Mouse (Mus musculus) gastrocnemius, postnatal 14 days (tissue): Measurements from ENCODE around the gene Stam2. TPM values are rescaled to one million over a fixed set of nuclear protein-coding genes. Genes with fewer than 3 reads are reported as not detected.

Experiments used
- DNase-seq: peaks from one replicate; pipeline ENCODE4 v3.0.0; 2021; ENCODE audit warnings: mixed read lengths
- intact Hi-C: fragments of 180-260 bp; cut with DNase I; formaldehyde crosslinking; loops from one replicate; pipeline ENCODE4 v1.15.1; 2025; ENCODE audit warnings: low total_unique reads
- total RNA-seq, 2 experiments: library from RNA; stranded (reverse); gene quantifications; 2 replicates each; pipeline ENCODE4 v1.2.3; 2021

Stam2 gene
- total RNA-seq, 2 experiments from 2014 or later = 11.8 to 12.2 TPM

- intact Hi-C loops = no loop called here
Observed at GRCm38 (mm10) chr2:52733659-52734058, 8.4 kb downstream of the Stam2 start.

GRCm38 (mm10) chr2:52732611-52733010 is 9.5 kb downstream of the Stam2 start:
- DNase-seq = no peak
- intact Hi-C loops = no loop called here

More at GRCm38 (mm10) chr2:52733659-52734058, 8.4 kb downstream of the Stam2 start:
- DNase-seq = no peak

DNA sequence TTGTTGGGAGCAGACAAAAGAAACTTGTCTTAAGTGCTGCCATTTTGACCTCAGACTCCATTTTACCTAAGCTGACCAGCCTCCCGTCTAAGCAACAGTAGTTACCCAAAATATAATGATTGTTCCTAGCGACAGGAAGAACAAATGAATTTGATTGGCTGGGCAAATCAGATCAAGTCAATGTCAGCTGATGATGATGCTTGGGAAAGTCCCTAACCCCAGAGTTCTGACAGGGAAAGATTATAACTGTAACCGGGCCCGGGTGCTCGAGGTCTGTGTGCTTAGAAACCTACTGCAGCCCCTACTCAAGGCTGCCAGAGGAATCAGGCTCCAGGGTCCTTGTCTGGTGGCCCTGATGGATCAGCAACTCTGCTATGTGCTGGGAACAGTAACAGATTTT is 10.1 kb downstream of the Stam2 start:
- no peak for DNase-seq
- intact Hi-C loops = no loop called here

DNA sequence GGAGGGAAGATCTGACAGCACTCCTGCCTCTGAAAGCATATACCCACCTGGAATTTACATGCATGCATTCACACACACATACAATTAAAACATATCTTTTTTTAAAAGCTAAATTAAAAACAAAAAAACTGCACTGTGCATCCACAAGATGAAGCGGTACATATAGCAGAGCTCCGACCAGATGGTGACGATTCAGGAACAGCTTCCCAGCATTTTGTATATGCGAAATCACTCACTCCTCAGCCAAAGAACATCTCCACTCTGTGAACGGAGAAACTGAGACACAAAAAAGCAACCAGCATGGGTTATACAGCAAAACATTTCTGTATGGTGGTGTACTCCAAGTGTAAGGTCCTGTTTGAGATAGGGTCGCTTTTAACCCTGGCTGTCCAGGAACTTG is 11.2 kb downstream of the Stam2 start:
- no peak for DNase-seq
- intact Hi-C loops = no loop called here

GRCm38 (mm10) chr2:52720231-52721025 is 21.7 kb downstream of the Stam2 start:
- no peak for DNase-seq
- intact Hi-C loops = no loop called here

DNA sequence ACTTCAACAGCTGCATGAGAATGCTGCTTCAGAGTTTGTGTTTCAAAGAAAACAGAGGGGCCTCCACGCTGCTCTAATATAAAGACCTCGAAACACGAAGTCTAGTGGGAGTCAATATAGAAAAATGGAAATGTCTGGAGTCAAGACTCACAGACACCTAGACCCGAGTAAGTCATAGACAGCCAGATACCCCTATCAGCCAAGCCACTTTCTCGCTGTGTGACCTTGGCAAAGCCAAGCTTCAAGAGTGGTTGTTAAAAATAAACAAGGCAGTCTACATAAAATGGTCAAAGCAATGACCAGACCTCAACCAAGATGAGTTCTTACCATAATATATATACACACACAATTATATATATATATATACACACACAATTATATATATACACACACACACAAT is 25.0 kb downstream of the Stam2 start:
- DNase-seq = no peak
- intact Hi-C loops = no loop called here

GRCm38 (mm10) chr2:52715538-52715937 is 26.5 kb downstream of the Stam2 start:
- intact Hi-C loops = no loop called here
- DNase-seq = no peak

GRCm38 (mm10) chr2:52714111-52714510 is 28.0 kb downstream of the Stam2 start:
- no peak for DNase-seq
- intact Hi-C loops = no loop called here

GRCm38 (mm10) chr2:52710804-52711203 is 31.3 kb downstream of the Stam2 start:
- intact Hi-C loops = no loop called here
- no peak for DNase-seq

- no peak for DNase-seq
Observed at GRCm38 (mm10) chr2:52709417-52709816, 32.7 kb downstream of the Stam2 start.

GRCm38 (mm10) chr2:52701368-52702036 is 40.6 kb downstream of the Stam2 start:
- intact Hi-C loops = no loop called here
- no peak for DNase-seq

More at GRCm38 (mm10) chr2:52709417-52709816, 32.7 kb downstream of the Stam2 start:
- intact Hi-C loops = no loop called here

DNA sequence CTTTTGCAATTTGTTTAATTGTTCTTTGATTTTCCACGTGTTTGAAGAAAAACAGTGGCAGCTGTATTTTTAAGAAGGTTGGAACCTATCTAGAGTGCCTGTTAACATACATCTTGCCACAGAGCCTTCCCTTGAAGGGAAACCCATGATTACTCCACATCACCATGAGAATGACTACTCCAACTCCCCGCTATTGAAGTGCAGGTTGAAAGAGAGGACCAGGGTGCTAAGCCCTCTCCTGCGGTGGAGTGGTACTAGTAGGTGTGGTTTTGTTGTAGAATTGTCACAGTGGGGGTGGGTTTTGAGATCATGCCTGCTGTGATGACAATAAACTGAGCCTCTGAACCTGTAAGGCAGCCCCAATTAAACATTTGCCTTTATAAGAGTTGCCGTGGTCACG is 41.7 kb downstream of the Stam2 start:
- intact Hi-C loops = no loop called here
- no peak for DNase-seq

DNA sequence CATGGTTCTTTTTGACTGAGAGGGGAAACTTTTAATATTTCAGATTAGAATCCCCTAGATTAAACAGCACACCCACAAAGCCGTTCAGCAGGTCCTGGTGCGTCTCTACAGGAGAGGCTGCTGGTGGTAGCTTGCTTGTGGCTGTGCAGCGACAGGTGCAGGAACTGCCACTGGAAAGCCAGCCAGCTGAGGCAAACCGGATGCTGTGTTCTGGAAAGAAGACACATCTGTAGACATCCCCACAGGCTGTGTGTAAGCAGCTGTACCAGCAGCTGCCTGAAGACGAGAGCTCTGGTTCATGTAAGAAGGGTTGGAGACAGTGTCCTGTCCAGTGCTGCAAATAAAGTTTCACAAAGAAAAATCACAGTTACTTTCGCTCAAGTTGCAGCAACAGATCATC is 47.5 kb downstream of the Stam2 start:
- intact Hi-C loops = no loop called here
- peak; percentile 8 for DNase-seq

DNA sequence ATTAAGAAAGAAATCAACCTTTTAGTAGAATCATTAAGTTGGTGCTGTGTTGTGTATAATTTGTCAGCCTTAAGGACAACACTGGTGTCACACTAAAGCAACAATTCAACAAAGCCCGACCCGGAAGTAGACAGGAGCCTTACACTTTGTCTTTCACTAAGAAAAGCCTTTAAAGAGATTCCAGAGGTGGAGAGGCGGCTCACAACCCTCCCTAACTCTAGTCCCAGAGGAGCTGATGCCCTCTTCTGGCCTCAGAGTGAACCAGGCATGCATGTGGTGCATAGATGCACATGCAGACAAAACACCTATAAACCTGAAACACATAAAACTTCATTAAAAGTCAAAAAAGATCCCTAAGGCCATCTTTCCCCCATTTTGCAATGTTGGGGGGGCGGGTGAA is 50.3 kb downstream of the Stam2 start:
- no peak for DNase-seq
- intact Hi-C loops = no loop called here

DNA sequence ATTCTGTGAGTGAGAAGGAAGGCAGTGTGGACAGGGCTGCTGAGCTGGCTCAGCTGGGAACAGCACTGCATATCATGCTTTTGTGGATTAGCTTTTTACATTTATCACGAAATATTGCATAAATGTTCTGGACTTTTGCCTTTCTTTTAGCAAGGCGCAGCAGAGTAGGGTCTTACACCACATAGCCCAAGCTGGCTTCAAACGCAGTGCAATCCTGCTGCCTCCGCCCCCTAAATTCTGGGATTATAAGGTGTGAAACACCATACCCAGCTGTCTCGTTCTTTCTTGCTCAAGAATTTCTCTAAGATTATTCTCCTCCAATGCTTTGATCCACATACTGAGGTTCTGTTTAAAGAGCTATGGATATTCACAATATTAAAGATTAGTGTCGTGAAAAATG is 55.5 kb downstream of the Stam2 start:
- intact Hi-C loops = no loop called here
- DNase-seq = no peak

GRCm38 (mm10) chr2:52677589-52677988 is 64.5 kb downstream of the Stam2 start:
- DNase-seq = no peak
- intact Hi-C loops = no loop called here

- intact Hi-C loops = no loop called here
- DNase-seq = no peak
Observed at GRCm38 (mm10) chr2:52676913-52677303, 65.2 kb downstream of the Stam2 start.

GRCm38 (mm10) chr2:52676023-52676912 is 65.8 kb downstream of the Stam2 start, which contains the start of gene Cacnb4:
TSS of gene Cacnb4 (minus strand) at chr2:52676831.
- intact Hi-C loops = no loop called here
- DNase-seq = peak; percentile 32

GRCm38 (mm10) chr2:52675278-52675987 is 66.6 kb downstream of the Stam2 start:
- intact Hi-C loops = no loop called here
- no peak for DNase-seq
